Mouse (Mus musculus): ENCODE measurements around the gene Otop2.
A peak's percentile ranks its signal among the peaks of the same experiment; 100 is the strongest.

Otop2 gene

GRCm38 (mm10) chr11:115276780-115277603 is 30.0 kb upstream of the Otop2 start, which contains the start of gene Fdxr:
Gene Fdxr, minus strand, starts transcription at chr11:115277050.
- DNase-seq = peak; percentile 98

- DNase-seq = no peak
Measured at GRCm38 (mm10) chr11:115277604-115277975, 29.4 kb upstream of the Otop2 start.

GRCm38 (mm10) chr11:115278176-115278575 is 28.8 kb upstream of the Otop2 start:
- no peak for DNase-seq

DNA sequence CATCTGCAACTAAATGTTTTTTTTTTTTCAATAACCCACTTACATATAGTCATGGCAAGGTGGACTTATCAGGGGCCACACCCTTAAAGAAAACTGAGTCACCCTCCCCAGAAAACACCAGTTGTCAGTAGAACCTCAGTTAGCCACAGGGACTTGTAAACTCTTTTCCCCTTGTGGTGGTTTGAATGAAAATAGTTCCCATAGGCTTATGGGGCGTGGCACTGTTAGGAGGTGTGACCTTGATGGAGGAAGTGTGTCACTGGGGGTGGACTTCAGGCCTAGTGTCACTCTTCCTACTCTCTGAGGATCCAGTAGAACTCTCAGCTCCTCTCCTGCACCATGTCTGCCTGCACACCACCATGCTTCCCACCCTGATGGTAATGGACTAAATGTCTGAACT is 27.2 kb upstream of the Otop2 start:
- no peak for DNase-seq

DNA sequence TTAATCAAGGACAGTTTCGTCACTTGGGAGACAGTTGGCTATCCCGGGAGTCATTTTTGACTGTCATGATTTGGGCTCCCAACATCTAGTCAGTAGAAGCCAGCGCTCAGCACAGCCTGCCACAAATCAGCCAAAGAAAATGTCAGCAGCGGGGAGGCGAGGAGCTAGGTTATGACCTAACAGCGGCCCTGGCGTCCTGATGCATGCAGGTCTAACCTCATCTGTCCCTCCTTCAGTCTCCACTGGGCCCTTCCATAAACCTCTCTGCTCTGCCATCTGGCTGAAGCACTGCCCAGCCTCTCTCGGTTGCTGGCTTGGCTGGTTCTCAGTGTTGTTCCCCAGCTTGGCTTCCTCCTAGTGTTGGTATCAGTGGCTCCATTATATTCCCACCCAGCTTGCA is 24.7 kb upstream of the Otop2 start:
- DNase-seq = peak; percentile 43

GRCm38 (mm10) chr11:115282723-115283485 is 24.1 kb upstream of the Otop2 start:
- peak; percentile 53 for DNase-seq

DNA sequence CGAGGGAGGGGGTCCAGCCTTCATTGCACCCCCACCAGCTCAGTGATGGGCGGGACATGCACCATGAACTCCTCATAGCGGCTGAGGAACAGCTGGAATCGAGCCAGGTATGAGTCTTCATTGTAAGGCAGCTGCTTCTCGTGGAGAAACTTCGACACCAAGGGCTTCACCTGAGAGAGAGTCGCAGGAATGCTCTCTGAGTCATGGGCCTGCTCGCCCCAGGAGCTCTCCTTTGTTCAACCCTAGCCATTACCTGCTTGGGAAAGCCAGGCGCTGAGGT is 23.5 kb upstream of the Otop2 start:
- DNase-seq = no peak

DNA sequence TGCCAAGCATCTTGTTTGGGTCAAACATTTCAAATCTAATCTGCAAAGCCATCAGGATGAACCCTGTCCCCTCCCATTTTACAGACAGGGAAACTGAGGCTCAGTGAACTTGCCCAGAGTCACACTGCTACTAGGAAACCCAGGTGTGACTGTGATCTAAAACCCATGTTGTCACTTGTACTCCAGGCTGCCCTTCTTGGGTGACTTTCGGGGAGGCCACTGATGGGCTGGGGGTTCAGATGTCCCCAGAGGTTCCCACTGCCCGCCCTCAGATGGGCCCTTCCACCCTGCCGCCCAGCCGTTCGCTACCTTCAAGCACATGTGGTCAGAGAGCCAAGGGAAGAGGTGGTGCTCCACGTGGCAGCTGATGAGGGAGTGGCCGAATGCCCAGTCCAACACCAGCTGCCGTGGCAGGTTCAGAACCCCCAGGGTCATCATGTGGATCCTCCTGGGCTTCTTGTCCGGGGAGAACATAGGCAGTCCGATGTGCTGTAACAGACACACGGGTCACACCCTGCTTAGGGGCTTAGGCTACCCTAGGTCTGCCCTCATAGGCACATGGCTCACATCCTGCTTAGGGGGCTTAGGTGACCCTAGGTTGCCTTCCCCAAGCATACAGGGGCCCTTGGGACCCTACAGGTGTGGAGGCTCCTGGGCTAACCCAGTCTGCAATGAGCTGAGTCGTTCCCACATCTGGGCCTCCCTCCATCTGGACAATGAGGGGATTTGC is 22.9 kb upstream of the Otop2 start:
- no peak for DNase-seq

GRCm38 (mm10) chr11:115285282-115285681 is 21.7 kb upstream of the Otop2 start:
- no peak for DNase-seq

GRCm38 (mm10) chr11:115286201-115286993 is 20.6 kb upstream of the Otop2 start:
- no peak for DNase-seq

GRCm38 (mm10) chr11:115287386-115287785 is 19.6 kb upstream of the Otop2 start:
- no peak for DNase-seq

GRCm38 (mm10) chr11:115288305-115288704 is 18.7 kb upstream of the Otop2 start:
- no peak for DNase-seq

- DNase-seq = no peak
Measured at GRCm38 (mm10) chr11:115289885-115290284, 17.1 kb upstream of the Otop2 start.

- no peak for DNase-seq
Measured at GRCm38 (mm10) chr11:115290314-115290713, 16.6 kb upstream of the Otop2 start.

GRCm38 (mm10) chr11:115290919-115291318 is 16.0 kb upstream of the Otop2 start:
- no peak for DNase-seq

DNA sequence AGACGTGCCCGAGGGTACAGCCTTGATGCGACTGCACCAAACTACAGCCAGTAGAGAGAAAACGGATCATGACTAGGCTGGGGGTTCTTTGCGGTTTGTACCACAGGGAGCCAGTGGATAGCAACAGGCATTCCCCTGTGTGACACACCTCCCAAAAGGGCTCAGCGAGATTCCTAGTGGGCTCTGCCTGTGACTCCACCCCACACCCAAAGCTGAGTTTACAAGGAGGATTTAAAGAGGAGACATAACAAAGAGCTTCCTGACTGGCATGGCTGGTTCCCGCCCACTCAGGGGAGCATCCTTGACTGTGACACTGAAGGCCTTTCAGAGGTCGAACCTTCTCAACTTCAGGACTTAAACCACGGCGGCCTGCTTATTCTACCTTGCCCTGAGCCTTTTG is 15.5 kb upstream of the Otop2 start:
- DNase-seq = no peak

- no peak for DNase-seq
Measured at GRCm38 (mm10) chr11:115292631-115293375, 14.2 kb upstream of the Otop2 start.

- DNase-seq = no peak
Measured at GRCm38 (mm10) chr11:115295939-115296338, 11.0 kb upstream of the Otop2 start.

DNA sequence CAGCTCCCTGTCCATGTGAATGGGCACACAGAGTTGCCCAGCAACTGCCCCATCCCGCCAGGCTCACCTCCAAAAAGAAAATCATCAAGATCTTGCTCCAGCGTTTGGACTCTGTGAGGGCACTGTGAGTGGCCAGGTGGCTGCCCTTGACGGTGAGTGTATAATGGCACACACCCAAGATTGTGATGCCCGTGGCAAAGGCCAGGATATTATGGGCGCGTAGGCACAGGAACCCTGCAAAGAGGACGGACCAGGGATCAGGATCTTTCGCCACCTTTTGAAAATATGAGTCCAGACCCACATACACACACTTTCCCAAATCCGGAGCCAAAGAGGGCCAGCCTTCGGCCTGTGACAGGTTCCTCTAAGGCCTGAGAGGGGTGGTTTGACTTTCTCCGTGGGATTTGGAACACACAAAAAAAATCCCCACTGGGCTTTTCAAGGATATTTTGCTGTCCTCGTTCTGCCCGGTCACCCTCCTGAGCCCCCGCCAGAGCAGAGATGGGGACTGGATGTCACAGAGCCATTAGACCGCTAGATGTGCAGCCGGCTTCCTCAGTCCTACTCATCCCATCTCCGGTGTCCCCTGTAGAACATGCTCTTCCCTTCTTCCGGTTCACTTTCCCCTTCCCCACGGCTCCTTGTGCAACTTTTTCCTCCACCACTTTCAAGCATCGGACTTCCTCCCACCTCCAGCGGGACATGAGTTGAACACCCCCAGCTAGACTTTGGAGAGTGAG is 10.3 kb upstream of the Otop2 start:
- no peak for DNase-seq

GRCm38 (mm10) chr11:115297214-115297826 is 9.6 kb upstream of the Otop2 start, which contains the start of gene Fads6:
Gene Fads6, minus strand, starts transcription at chr11:115297663.
- DNase-seq = peak; percentile 83

GRCm38 (mm10) chr11:115298160-115298559 is 8.8 kb upstream of the Otop2 start:
- DNase-seq = no peak
